Mouse (Mus musculus): Measurements from ENCODE around the gene Gpx6.

DNA sequence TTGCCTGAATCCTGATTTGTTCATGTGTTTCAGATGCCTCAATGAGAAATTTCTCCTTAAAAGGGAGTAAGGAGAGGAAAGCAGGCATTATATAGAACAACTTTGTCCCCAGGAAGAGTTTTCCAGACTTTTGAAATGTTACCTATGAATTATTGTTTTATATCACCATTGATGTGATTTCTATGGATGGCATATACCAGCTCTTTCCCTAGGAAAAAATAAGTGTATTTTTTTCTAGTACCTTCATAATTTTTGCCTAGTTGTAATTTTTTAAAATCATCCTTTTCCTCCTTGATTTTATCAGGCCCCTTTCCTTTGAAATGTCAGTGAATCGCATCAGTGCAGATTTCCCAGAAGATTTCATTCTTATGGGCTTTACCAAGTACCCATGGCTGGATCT, 34.7 kb downstream of the Gpx6 start, which contains the start of gene Olfr1367:
- TF ChIP-seq CTCF (IDR thresholded peaks at IDR 0.05; ENCODE audit: control insufficient read depth, insufficient read depth, insufficient replicate concordance, low read depth, low read length): no peak
- TF ChIP-seq POLR2A (IDR thresholded peaks at IDR 0.05; ENCODE audit: control insufficient read depth, low read depth, low read length): no peak

Data from testis, adult 2 months (tissue).